Mouse (Mus musculus) layer of hippocampus, adult 18-20 months (tissue): ENCODE measurements around the gene Slc35b4. TPM values are rescaled to one million over a fixed set of nuclear protein-coding genes. Genes with fewer than 3 reads are reported as not detected.

Experiments
- DNase-seq, 2 experiments: peaks; one replicate each; pipeline ENCODE4 v3.0.0; 2022; ENCODE audit warnings: low spot score in 2 of 2
- total RNA-seq, 2 experiments: library from RNA; stranded (reverse); gene quantifications; 2 replicates each; pipeline ENCODE4 v1.2.3; 2021

The Slc35b4 gene
- total RNA-seq, 2 experiments from 2014 or later, result 60.3 to 61.8 TPM

GRCm38 (mm10) chr6:34138366-34138765, 38.5 kb downstream of the Slc35b4 start:
- no peak for DNase-seq

- DNase-seq, result no peak
Measured at GRCm38 (mm10) chr6:34132391-34132790, 44.5 kb downstream of the Slc35b4 start.

DNA sequence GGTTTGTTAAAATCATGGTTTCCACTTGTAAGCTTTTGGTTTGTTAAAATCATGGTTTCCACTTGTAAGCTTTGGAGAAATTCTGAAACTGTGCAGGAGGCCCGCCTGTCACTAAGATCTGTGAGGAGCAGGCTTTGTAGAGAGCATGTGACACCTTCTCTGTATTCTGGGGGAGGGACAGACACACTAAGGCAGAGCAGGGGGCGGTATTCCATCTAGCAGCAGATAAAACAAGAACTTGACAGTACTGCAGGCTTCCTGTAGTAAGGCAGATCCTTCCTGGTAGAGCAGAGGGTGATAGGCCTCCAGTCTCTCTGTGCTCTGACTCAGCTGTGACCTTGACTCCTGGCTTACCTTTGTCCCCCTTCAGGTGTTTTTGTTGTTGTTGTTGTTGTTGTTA, 47.6 kb downstream of the Slc35b4 start:
- no peak for DNase-seq

DNA sequence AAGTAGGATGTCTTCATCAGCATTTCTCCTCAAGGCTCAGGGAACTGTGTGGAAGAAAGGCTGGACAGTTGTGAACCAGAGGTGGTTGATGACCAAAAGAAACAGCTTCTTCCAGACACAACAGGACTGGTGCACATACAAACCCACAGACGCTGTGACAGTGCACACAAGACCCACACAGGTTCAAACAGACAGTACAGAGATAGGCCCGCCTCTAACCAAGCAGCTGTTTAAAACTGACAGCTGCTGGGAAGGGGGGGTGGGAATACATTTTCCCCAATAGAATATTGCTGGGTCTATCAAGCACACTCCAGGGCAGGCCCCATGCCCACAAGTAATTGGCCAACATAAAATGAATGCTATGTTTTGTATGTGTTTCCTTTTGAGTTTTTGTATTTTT, 52.5 kb downstream of the Slc35b4 start:
- DNase-seq, result no peak

- no peak for DNase-seq
Measured at GRCm38 (mm10) chr6:34116838-34117478, 60.0 kb downstream of the Slc35b4 start.

GRCm38 (mm10) chr6:34111406-34111805, 65.5 kb downstream of the Slc35b4 start:
- DNase-seq, result peak in 1 of 2 experiments; percentile 16

GRCm38 (mm10) chr6:34110571-34110970, 66.3 kb downstream of the Slc35b4 start:
- DNase-seq, result no peak

Other genes with a start within 250 kb of the Slc35b4 start
- 1 to 10 TPM; 1.8 to 2.3 TPM for gene Lrguk, start 147.7 kb downstream of the Slc35b4 start, total RNA-seq
- 10 to 100 TPM; 42.6 to 43.3 TPM for gene Akr1b3, start 140.4 kb upstream of the Slc35b4 start, total RNA-seq
- 1 to 10 TPM in 1 of 2 experiments, under 1 TPM in 1; 0.96 to 1.2 TPM for gene Akr1b8, start 177.0 kb upstream of the Slc35b4 start, total RNA-seq
- gene Akr1b10, start 207.1 kb upstream of the Slc35b4 start, total RNA-seq, result 10 to 100 TPM; 24.3 to 26.4 TPM
- gene Akr1b7, start 235.2 kb upstream of the Slc35b4 start, total RNA-seq, result not detected